ENCODE assay signal across 13 mouse cellular contexts in genomic region chr9:44079997-44080780, GRCm38 (mm10). TPM values are rescaled to one million over a fixed set of nuclear protein-coding genes. Genes with fewer than 3 reads are reported as not detected.
DNase-seq lines count a peak whose midpoint lies in the region; ATAC-seq and TF ChIP-seq lines count a peak whose summit lies in the region.
"Had no signal": no experiment of that assay in that cellular context is flagged by ENCODE, and none has a peak within 500 bp of the region (broad histone marks: within the 10 kb centered on the region; RNA-seq: fewer than 3 reads in every experiment).

No protein-coding gene starts in this region.

- 0 out of 2 replicates have a peak overlapping the region, but pooled peaks have one; percentile 25 for H3K27ac ChIP-seq in embryonic facial prominence, embryonic 15.5 days (replicated peaks)
- H3K27ac ChIP-seq in embryonic facial prominence, embryonic 10.5 days (replicated peaks), result no peak overlapping the region
- peak overlapping the region; percentile 87 for H3K27ac ChIP-seq in layer of hippocampus, adult 2 months
- H3K27ac ChIP-seq: liver, embryonic 14.5 days had no signal

- no peaks in the 10 kb centered on the region for H3K27me3 ChIP-seq in embryonic facial prominence, embryonic 15.5 days
- peaks cover 80% of the 10 kb centered on the region for H3K27me3 ChIP-seq in embryonic facial prominence, embryonic 10.5 days (replicated peaks; ENCODE audit: low read depth, poor library complexity, severe bottlenecking)

- H3K9ac ChIP-seq in embryonic facial prominence, embryonic 15.5 days, result no peak overlapping the region
- H3K9ac ChIP-seq: liver, embryonic 14.5 days had no signal

- no peak for DNase-seq in embryonic facial prominence, embryonic 10.5 days (ENCODE audit: low spot score)
- peak in 1 of 2 experiments; percentile 8 for DNase-seq in layer of hippocampus, adult 2 months (ENCODE audit: low spot score in 2 of 2)
- DNase-seq in layer of hippocampus, adult 8-10 months (ENCODE audit: low spot score in 2 of 2), result no peak
- DNase-seq in kidney, adult 18-20 months, result peak; percentile 86
- DNase-seq in kidney, postnatal 36 days, result peak; percentile 86 to 96
- no peak for DNase-seq in right cerebral cortex, adult 2 months (ENCODE audit: low spot score in 2 of 2)
- no peak for DNase-seq in adipocyte (ENCODE audit: low spot score)
- DNase-seq: thymus, postnatal 36 days had no signal

- WGBS in embryonic facial prominence, embryonic 15.5 days, result 68% methylated on average over 10 of the region's 10 CpGs
- WGBS in embryonic facial prominence, embryonic 10.5 days, result 75% methylated on average over 10 of the region's 10 CpGs

- no peak for TF ChIP-seq CTCF in layer of hippocampus, adult 2 months (conservative IDR thresholded peaks at IDR 0.05)

- no peaks in the 10 kb centered on the region for H3K36me3 ChIP-seq in embryonic facial prominence, embryonic 15.5 days
- no peaks in the 10 kb centered on the region for H3K36me3 ChIP-seq in embryonic facial prominence, embryonic 10.5 days (replicated peaks)

- no peak for ATAC-seq in embryonic facial prominence, embryonic 15.5 days (ENCODE audit: insufficient number of reproducible peaks, low FRiP score, low TSS enrichment, low read depth)
- ATAC-seq: CD4-positive, CD25-positive, alpha-beta regulatory T cell, adult 4 months had no signal

- H3K4me3 ChIP-seq in embryonic facial prominence, embryonic 15.5 days (replicated peaks), result no peak overlapping the region
- H3K4me3 ChIP-seq in embryonic facial prominence, embryonic 10.5 days, result no peak overlapping the region
- H3K4me3 ChIP-seq in layer of hippocampus, adult 2 months, result no peak overlapping the region

- peaks cover 56% of the 10 kb centered on the region for H3K4me1 ChIP-seq in embryonic facial prominence, embryonic 15.5 days
- H3K4me1 ChIP-seq in embryonic facial prominence, embryonic 10.5 days, result peaks cover 46% of the 10 kb centered on the region

- H3K4me2 ChIP-seq in embryonic facial prominence, embryonic 15.5 days (replicated peaks), result no peak overlapping the region

- H3K9me3 ChIP-seq in embryonic facial prominence, embryonic 15.5 days (replicated peaks), result no peaks in the 10 kb centered on the region
- H3K9me3 ChIP-seq in embryonic facial prominence, embryonic 10.5 days, result no peaks in the 10 kb centered on the region

RNA-seq across cellular contexts. Expression of gene Usp2, which starts 13.4 kb away (rescaled TPM):
- 28.2 and 29.5 TPM in 2 replicates for polyA plus RNA-seq in embryonic facial prominence, embryonic 15.5 days (2015; fragmentation: Nextera tagmentation; extraction: Ambion mirVana)
- 10.7 and 12.0 TPM in 2 replicates for polyA plus RNA-seq in embryonic facial prominence, embryonic 10.5 days (2016; fragmentation: Nextera tagmentation; extraction: Ambion mirVana)
- 10 to 100 TPM; 79.2 to 82.4 TPM for total RNA-seq in layer of hippocampus, adult 2 months (2021)
- total RNA-seq in layer of hippocampus, adult 8-10 months (2022), result 100 to 1,000 TPM in 1 of 4 experiments, 10 to 100 TPM in 3; 82.1 to 101 (median 90.9) TPM

RNA-seq across cellular contexts. Expression of gene Mfrp, which starts 21.3 kb away (rescaled TPM):
- 0.08 and 0.20 TPM in 2 replicates for polyA plus RNA-seq in embryonic facial prominence, embryonic 15.5 days (2015; fragmentation: Nextera tagmentation; extraction: Ambion mirVana)
- 0.09 and 0.12 TPM in 2 replicates for polyA plus RNA-seq in embryonic facial prominence, embryonic 10.5 days (2016; fragmentation: Nextera tagmentation; extraction: Ambion mirVana)
- total RNA-seq in layer of hippocampus, adult 2 months (2021), result 1 to 10 TPM in 1 of 2 experiments, not detected in 1; 1.3 TPM
- total RNA-seq in layer of hippocampus, adult 8-10 months (2022), result 1 to 10 TPM in 2 of 4 experiments, under 1 TPM in 2; 0.33 to 1.4 (median 0.95) TPM
- total RNA-seq: megakaryocyte, adult 5-6 weeks had no signal
- polyA plus RNA-seq: CD4-positive, CD25-positive, alpha-beta regulatory T cell, adult 4 months; liver, embryonic 14.5 days had no signal

RNA-seq across cellular contexts. Expression of gene C1qtnf5, which starts 26.9 kb away (rescaled TPM):
- polyA plus RNA-seq in embryonic facial prominence, embryonic 15.5 days (2015; fragmentation: Nextera tagmentation; extraction: Ambion mirVana), result 5.3 and 6.0 TPM in 2 replicates
- 0.27 and 0.75 TPM in 2 replicates for polyA plus RNA-seq in embryonic facial prominence, embryonic 10.5 days (2016; fragmentation: Nextera tagmentation; extraction: Ambion mirVana)
- total RNA-seq in layer of hippocampus, adult 2 months (2021), result 10 to 100 TPM; 12.3 to 14.4 TPM
- 10 to 100 TPM; 14.6 to 23.4 (median 18.8) TPM for total RNA-seq in layer of hippocampus, adult 8-10 months (2022)
- polyA plus RNA-seq: CD4-positive, CD25-positive, alpha-beta regulatory T cell, adult 4 months had no signal

RNA-seq across cellular contexts. Expression of gene Gm49380, which starts 33.1 kb away (rescaled TPM):
- polyA plus RNA-seq in embryonic facial prominence, embryonic 15.5 days (2015; fragmentation: Nextera tagmentation; extraction: Ambion mirVana), result 0.27 and 0.46 TPM in 2 replicates
- polyA plus RNA-seq in embryonic facial prominence, embryonic 10.5 days (2016; fragmentation: Nextera tagmentation; extraction: Ambion mirVana), result 0.31 and 0.49 TPM in 2 replicates
- under 1 TPM; 0.27 to 0.38 TPM for total RNA-seq in layer of hippocampus, adult 2 months (2021)
- total RNA-seq in layer of hippocampus, adult 8-10 months (2022), result 1 to 10 TPM in 1 of 4 experiments, under 1 TPM in 3; 0.43 to 1.1 (median 0.58) TPM
- total RNA-seq: hindbrain, postnatal 0 days; megakaryocyte, adult 5-6 weeks had no signal
- polyA plus RNA-seq: CD4-positive, CD25-positive, alpha-beta regulatory T cell, adult 4 months; hindbrain, postnatal 0 days had no signal

RNA-seq across cellular contexts. Expression of gene Rnf26, which starts 33.1 kb away (rescaled TPM):
- polyA plus RNA-seq in embryonic facial prominence, embryonic 15.5 days (2015; fragmentation: Nextera tagmentation; extraction: Ambion mirVana), result 68.0 and 69.8 TPM in 2 replicates
- 80.1 and 80.9 TPM in 2 replicates for polyA plus RNA-seq in embryonic facial prominence, embryonic 10.5 days (2016; fragmentation: Nextera tagmentation; extraction: Ambion mirVana)
- 10 to 100 TPM; 29.2 to 30.7 TPM for total RNA-seq in layer of hippocampus, adult 2 months (2021)
- total RNA-seq in layer of hippocampus, adult 8-10 months (2022), result 10 to 100 TPM; 27.2 to 31.7 (median 28.4) TPM

Comparison
In these comparisons a context has a peak if more than half of its experiments do, and no peak if none do; other contexts are left out.
1. DNase-seq: peak in kidney, adult 18-20 months (single experiment) and kidney, postnatal 36 days (2 of 2); none in embryonic facial prominence, embryonic 10.5 days (single experiment), layer of hippocampus, adult 8-10 months (0 of 2), right cerebral cortex, adult 2 months (0 of 2) and adipocyte (single experiment).